Mouse (Mus musculus) liver, postnatal 0 days (tissue): Measurements from ENCODE around the gene Olfr547. TPM values are rescaled to one million over a fixed set of nuclear protein-coding genes. Genes with fewer than 3 reads are reported as not detected.

ENCODE experiments used
- ATAC-seq: fragments of 200-750 bp; cut with Nextera tagmentation; 2 replicates; pipeline ENCODE4 v1.8.0; 2017; ENCODE audit warnings: mild to moderate bottlenecking, moderate library complexity
- DNase-seq: peaks from one replicate; pipeline ENCODE4 v3.0.0-alpha.2; 2016
- H3K27ac ChIP-seq: fragments of 300-500 bp; sonication (generic); 2 replicates; pipeline ENCODE4 v1.5.1; 2014; ENCODE audit warnings: antibody characterized with exemption, moderate library complexity, mild to moderate bottlenecking, low read depth
- H3K27me3 ChIP-seq: fragments of 300-500 bp; sonication (generic); 2 replicates; pipeline ENCODE4 v1.6.1; 2014; ENCODE audit warnings: low read length, control low read depth, mixed read lengths; ENCODE audit not compliant: insufficient read depth
- H3K36me3 ChIP-seq: fragments of 300-500 bp; sonication (generic); replicated peaks from 2 replicates; pipeline ENCODE4 v1.6.1; 2014; ENCODE audit warnings: mild to moderate bottlenecking, control low read depth, low read length, moderate library complexity, mixed read lengths; ENCODE audit not compliant: insufficient read depth
- H3K4me1 ChIP-seq: fragments of 300-500 bp; sonication (generic); 2 replicates; pipeline ENCODE4 v1.6.1; 2014; ENCODE audit warnings: antibody characterized with exemption, mild to moderate bottlenecking, control low read depth; ENCODE audit not compliant: insufficient read depth
- H3K4me2 ChIP-seq: fragments of 300-500 bp; sonication (generic); 2 replicates; pipeline ENCODE4 v1.6.1; 2014; ENCODE audit warnings: low read depth, mild to moderate bottlenecking, low read length, moderate library complexity, mixed read lengths
- H3K4me3 ChIP-seq: fragments of 300-500 bp; sonication (generic); 2 replicates; pipeline ENCODE4 v1.5.1; 2014; ENCODE audit warnings: low read depth, low read length
- H3K9ac ChIP-seq: fragments of 300-500 bp; sonication (generic); replicated peaks from 2 replicates; pipeline ENCODE4 v1.6.1; 2014; ENCODE audit warnings: mild to moderate bottlenecking, moderate library complexity
- H3K9me3 ChIP-seq: fragments of 300-500 bp; sonication (generic); 2 replicates; pipeline ENCODE4 v1.6.1; 2016; ENCODE audit warnings: mild to moderate bottlenecking, control low read depth, low read length, mixed read lengths
- CTCF ChIP-seq: sonication (generic); IDR thresholded peaks from 2 replicates; pipeline ENCODE4 v1.5.1; 2016; ENCODE audit warnings: antibody characterized with exemption, low read depth
- EP300 ChIP-seq: IDR thresholded peaks from 2 replicates; pipeline ENCODE4 v1.6.1; 2016; ENCODE audit warnings: antibody characterized with exemption, low read depth, mild to moderate bottlenecking
- WGBS: fragments of 180-500 bp; shearing (Covaris S2); extraction: QIAGEN DNeasy Blood & Tissue Kit; methylation state at CpG from one replicate; pipeline ENCODE4 v1.1.7; 2014; ENCODE audit not compliant: insufficient replicate concordance; 5-methylcytosine and 5-hydroxymethylcytosine counted together
- polyA plus RNA-seq: library from polyadenylated mRNA; unstranded; fragments of >200 nt; fragmentation: Nextera tagmentation; extraction: Ambion mirVana; gene quantifications from 2 replicates; pipeline ENCODE4 v1.2.1, GENCODE M21; 2015

Gene Olfr547
- polyA plus RNA-seq, 1 experiment from 2014 or later = not detected

DNA sequence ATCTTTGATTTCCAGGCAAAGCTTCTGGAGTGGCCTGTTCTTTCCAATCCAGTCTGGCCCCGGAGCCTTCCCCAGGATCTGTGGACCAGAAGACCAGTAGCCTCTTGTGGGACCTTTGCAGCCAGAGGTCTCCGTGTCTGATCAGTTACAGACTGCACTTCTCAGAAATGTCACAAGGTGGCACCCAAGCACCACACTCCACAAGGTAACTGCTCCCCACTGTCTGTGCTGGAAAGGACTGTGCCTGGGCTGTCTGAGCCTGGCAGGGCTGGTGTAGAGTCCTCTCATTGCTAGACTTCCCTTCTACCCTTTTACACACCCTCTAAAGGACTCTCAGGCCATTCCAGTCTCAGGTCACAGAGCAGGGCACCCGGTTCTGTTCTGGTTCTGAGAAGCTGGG, 27.7 kb upstream of the Olfr547 start:
- H3K36me3 ChIP-seq = no peaks in the 10 kb centered on the region
- WGBS = 32% methylated on average over 3 of the region's 3 CpGs
- H3K4me3 ChIP-seq = no peak overlapping the region
- no peaks in the 10 kb centered on the region for H3K4me1 ChIP-seq
- H3K9ac ChIP-seq = no peak overlapping the region
- H3K27ac ChIP-seq = no peak overlapping the region
- TF ChIP-seq CTCF (peak; percentile 89), EP300 (no peak)
- no peaks in the 10 kb centered on the region for H3K27me3 ChIP-seq
- peak; percentile 77 for DNase-seq
- H3K4me2 ChIP-seq = no peak overlapping the region
- peak; percentile 57 for ATAC-seq
- no peaks in the 10 kb centered on the region for H3K9me3 ChIP-seq

DNA sequence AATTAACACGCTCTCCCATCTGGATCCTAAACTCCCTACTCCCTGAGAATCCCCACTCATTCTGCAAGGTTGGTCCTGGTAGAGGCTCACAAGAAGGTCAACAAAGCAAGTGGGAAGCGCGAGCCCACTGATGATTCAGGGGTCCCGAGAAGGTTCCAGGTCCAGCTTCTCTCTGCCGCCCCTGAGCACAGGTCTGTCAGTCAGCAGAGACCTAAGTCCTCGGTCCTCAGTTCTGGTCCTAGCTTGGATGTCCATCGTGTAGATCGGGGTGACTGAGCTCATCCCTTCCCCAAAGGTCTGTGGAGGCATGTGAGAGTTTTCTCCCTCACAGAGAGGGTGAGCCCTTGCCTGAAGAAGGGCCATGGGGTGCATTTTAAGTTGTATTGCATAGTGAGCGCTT, 26.5 kb upstream of the Olfr547 start:
- no peaks in the 10 kb centered on the region for H3K4me1 ChIP-seq
- WGBS = 86% methylated on average over 9 of the region's 9 CpGs
- TF ChIP-seq EP300 (no peak), CTCF (no peak)
- no peaks in the 10 kb centered on the region for H3K36me3 ChIP-seq
- ATAC-seq (no peak), DNase-seq (no peak)
- H3K4me2 ChIP-seq = no peak overlapping the region
- no peaks in the 10 kb centered on the region for H3K27me3 ChIP-seq
- H3K9ac ChIP-seq = no peak overlapping the region
- no peaks in the 10 kb centered on the region for H3K9me3 ChIP-seq
- no peak overlapping the region for H3K4me3 ChIP-seq
- H3K27ac ChIP-seq = no peak overlapping the region

DNA sequence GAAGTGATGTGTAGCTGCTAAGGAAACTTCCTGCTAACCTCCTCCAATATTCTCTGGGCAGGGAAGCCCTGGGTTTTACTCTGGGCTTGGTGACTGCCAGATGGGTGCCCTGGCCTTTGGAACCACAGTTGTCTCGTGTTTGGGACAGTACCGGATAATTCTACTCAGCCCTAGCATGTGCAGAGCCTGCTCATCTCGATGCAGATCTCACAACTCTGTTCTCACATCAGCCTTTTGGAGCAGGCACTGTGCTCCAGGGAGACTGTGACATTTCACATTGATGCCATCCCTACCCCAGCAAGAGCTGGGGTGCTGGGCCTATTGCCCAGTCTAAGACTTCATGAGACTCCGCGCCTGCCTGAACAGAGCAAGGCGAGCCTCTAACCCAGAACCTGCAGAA, 25.9 kb upstream of the Olfr547 start:
- Histone ChIP-seq H3K36me3 (no peaks in the 10 kb centered on the region), H3K4me2 (no peak overlapping the region), H3K9me3 (no peaks in the 10 kb centered on the region), H3K4me3 (no peak overlapping the region), H3K4me1 (no peaks in the 10 kb centered on the region), H3K27ac (no peak overlapping the region), H3K27me3 (0 out of 2 replicates have a peak, but pooled peaks cover 4% of the 10 kb centered on the region), H3K9ac (no peak overlapping the region)
- WGBS = 83% methylated on average over 6 of the region's 6 CpGs
- ATAC-seq (no peak), DNase-seq (no peak)
- TF ChIP-seq EP300 (no peak), CTCF (no peak)

DNA sequence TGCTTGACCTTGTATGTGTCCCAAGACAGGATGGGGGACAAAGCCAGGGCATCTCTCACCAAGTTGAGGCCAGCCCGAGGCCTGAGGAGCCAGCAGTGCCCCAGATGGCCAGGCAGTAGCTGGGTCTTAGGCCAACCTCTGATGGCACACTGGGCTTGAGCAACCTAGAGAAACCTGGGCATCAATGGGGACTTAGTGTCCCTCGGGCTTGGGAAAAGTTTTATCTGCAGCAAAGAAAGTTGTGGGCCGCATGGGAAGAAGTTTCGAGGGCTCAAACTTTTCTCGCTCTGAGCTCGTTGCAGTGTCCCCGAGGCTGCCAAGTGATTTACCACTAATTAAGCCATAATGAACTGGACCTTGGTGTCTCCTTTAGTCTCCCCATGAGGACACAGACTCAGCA, 24.8 kb upstream of the Olfr547 start:
- DNase-seq = no peak
- Histone ChIP-seq H3K9me3 (no peaks in the 10 kb centered on the region), H3K9ac (no peak overlapping the region), H3K4me2 (no peak overlapping the region), H3K27ac (no peak overlapping the region), H3K4me3 (no peak overlapping the region), H3K36me3 (no peaks in the 10 kb centered on the region), H3K27me3 (0 out of 2 replicates have a peak, but pooled peaks cover 5% of the 10 kb centered on the region), H3K4me1 (no peaks in the 10 kb centered on the region)
- WGBS = 73% methylated on average over 7 of the region's 7 CpGs
- ATAC-seq = no peak
- TF ChIP-seq CTCF (no peak), EP300 (no peak)

DNA sequence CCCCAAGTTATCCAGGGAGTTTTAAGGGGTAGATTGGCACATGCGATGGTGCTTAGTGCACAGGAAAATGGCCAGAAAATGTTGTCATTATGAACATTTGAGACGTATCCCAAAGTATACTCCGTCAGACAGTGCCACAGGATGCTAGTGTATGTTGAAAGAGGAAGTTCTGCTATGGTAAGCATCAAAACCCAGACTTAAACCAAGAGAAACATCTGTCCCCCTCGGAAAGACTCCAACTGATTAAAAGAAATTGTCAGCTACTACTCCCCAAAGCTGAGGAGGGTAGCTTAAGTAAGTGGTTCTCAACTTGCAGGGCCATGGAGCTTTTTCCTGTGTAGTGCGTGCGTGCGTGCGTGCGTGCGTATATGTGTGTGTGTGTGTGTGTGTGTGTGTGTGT, 22.6 kb upstream of the Olfr547 start:
- H3K4me3 ChIP-seq = no peak overlapping the region
- 59% methylated on average over 10 of the region's 10 CpGs for WGBS
- ATAC-seq (no peak), DNase-seq (no peak)
- no peak for TF ChIP-seq CTCF
- no peak for TF ChIP-seq EP300
- H3K27me3 ChIP-seq = 0 out of 2 replicates have a peak, but pooled peaks cover 5% of the 10 kb centered on the region
- H3K36me3 ChIP-seq = no peaks in the 10 kb centered on the region
- H3K27ac ChIP-seq = no peak overlapping the region
- no peaks in the 10 kb centered on the region for H3K4me1 ChIP-seq
- H3K4me2 ChIP-seq = no peak overlapping the region
- H3K9me3 ChIP-seq = no peaks in the 10 kb centered on the region
- no peak overlapping the region for H3K9ac ChIP-seq

DNA sequence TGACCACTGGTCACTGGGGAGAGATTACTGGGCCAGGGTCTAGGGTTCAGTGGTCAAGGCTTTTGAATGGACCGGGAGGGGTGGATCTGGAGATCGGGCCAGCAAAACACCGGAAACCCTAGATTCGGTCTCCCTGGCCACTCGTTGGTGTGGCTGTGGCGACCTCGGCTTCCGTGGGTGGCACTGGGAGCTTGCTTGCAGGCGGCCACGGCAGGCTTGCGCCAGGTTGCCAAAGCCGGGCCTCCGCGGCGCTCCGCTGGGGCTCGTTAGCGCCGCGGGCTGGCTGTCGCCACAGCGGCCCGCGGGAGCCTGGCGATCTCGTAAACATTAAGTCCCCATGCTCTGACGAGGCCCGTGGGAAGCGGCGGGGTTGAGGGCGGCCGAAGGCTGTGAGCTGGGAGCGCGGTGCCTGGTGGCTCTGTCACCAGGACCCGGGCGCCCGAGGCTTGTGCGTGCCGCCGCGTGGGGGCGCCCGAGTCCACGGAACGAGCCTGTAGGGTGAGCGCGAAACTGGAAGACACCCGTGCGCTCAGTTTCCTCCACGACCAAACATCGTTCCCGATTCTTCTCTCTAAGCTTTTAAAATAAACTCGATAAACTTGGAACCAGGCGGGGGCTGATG, 21.6 kb upstream of the Olfr547 start:
- Histone ChIP-seq H3K4me1 (no peaks in the 10 kb centered on the region), H3K4me3 (peak overlapping the region; percentile 41), H3K9me3 (no peaks in the 10 kb centered on the region), H3K27me3 (0 out of 2 replicates have a peak, but pooled peaks cover 5% of the 10 kb centered on the region), H3K27ac (no peak overlapping the region), H3K9ac (peak overlapping the region; percentile 19), H3K4me2 (peak overlapping the region; percentile 74), H3K36me3 (no peaks in the 10 kb centered on the region)
- TF ChIP-seq CTCF (peak; percentile 89), EP300 (no peak)
- ATAC-seq = peak; percentile 90
- 2% methylated on average over 51 of the region's 54 CpGs for WGBS
- DNase-seq = peak; percentile 90

DNA sequence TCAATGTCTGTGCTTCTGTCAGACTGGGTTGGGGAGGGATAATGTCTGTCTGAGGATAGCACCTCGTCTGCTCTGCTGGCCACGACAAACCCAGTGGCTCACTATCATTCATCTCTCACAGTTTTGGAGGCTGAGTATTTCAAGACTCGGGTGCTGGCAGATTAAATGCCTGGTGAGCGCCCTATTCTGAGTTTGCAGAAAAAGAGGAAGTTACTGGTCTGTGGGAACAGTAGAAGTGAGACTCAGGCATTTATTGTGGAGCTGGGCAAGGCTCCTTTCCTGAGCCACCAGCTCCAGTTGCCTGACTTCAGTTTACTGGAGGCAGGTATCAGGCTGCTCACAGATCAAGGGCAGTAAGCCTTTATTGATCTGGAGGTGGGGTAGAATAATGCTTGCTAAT, 20.4 kb upstream of the Olfr547 start:
- ATAC-seq = no peak
- no peak overlapping the region for H3K4me3 ChIP-seq
- 26% methylated on average over 4 of the region's 4 CpGs for WGBS
- no peak for TF ChIP-seq CTCF
- no peak for TF ChIP-seq EP300
- H3K27ac ChIP-seq = no peak overlapping the region
- no peak overlapping the region for H3K4me2 ChIP-seq
- H3K9ac ChIP-seq = no peak overlapping the region
- H3K4me1 ChIP-seq = no peaks in the 10 kb centered on the region
- H3K9me3 ChIP-seq = no peaks in the 10 kb centered on the region
- H3K36me3 ChIP-seq = no peaks in the 10 kb centered on the region
- 0 out of 2 replicates have a peak, but pooled peaks cover 5% of the 10 kb centered on the region for H3K27me3 ChIP-seq
- DNase-seq = no peak
